Mouse (Mus musculus): ENCODE measurements around the gene Smg1. TPM values are rescaled to one million over a fixed set of nuclear protein-coding genes. Genes with fewer than 3 reads are reported as not detected.
"Not testable (repeated sequence)": the region's sequence is repeated elsewhere in the genome, so short reads cannot be mapped to it uniquely, and the experiment has no call there.

The Smg1 gene
- total and polyA plus RNA-seq, 2 experiments from 2014 or later: 14.2 to 57.4 TPM

DNA sequence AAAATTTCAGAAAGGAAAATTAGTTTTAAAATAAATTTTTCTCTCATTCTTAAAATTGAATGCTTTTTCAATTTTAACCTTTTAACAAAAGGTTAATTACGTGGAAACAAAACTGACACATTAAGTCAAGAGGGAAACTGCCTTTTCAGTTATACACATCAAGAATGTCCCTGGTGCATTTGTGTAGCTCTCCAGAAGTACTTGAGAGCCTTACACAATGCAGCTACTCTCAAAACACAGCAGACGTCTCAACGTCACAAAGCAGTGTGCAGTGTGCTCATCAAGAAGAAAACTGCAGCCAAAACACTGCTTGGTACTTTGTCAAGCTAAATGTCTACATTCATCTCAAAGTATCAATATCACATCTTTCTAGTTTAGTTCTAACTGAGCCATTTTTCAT is 63.7 kb downstream of the Smg1 start:
- no peak overlapping the region for H3K9ac ChIP-seq
- no peaks in the 10 kb centered on the region for H3K27me3 ChIP-seq (ENCODE audit: insufficient read depth, low read length)
- peaks cover 44% of the 10 kb centered on the region for H3K36me3 ChIP-seq (ENCODE audit: insufficient read depth)
- no peak overlapping the region for H3K27ac ChIP-seq (ENCODE audit: low read depth, low read length)
- ATAC-seq: no peak
- no peak for TF ChIP-seq CTCF (IDR thresholded peaks at IDR 0.05; ENCODE audit: low read depth)
- H3K9me3 ChIP-seq (ENCODE audit: low read length): no peaks in the 10 kb centered on the region
- WGBS: 63% methylated on average over 3 of the region's 3 CpGs
- no peak overlapping the region for H3K4me2 ChIP-seq (ENCODE audit: low read depth)
- no peaks in the 10 kb centered on the region for H3K4me1 ChIP-seq (ENCODE audit: insufficient read depth)
- no peak overlapping the region for H3K4me3 ChIP-seq (ENCODE audit: low read depth, low read length)
- DNase-seq: no peak

DNA sequence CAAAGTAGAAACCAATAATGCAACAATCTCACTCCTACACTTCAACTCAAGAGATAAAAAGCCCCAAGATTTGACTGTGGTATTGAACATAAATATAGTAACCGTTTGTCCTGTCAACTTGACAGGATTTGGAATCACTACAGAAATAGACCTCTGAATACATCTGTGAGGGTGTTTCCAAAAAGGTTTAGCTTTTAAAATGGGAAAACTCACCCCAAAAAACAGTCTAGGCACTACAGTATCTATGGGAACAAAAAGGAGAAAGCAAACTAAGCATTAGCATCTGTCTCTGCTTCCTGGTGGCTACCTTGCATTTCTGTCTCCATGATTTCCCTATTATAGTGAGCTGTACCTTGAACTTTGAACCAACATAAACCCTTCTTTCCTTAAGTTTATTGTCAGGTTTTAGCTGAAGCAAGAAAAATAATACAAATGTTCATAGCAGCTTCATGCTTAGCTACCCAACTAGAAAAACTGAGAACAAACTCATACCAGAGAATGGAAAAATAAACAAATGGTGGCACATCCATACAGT is 67.6 kb downstream of the Smg1 start:
- no peak overlapping the region for H3K27ac ChIP-seq (ENCODE audit: low read depth, low read length)
- H3K36me3 ChIP-seq (ENCODE audit: insufficient read depth): peaks cover 43% of the 10 kb centered on the region
- no peak overlapping the region for H3K9ac ChIP-seq
- no peaks in the 10 kb centered on the region for H3K9me3 ChIP-seq (ENCODE audit: low read length)
- H3K27me3 ChIP-seq (ENCODE audit: insufficient read depth, low read length): no peaks in the 10 kb centered on the region
- ATAC-seq: no peak
- TF ChIP-seq CTCF (IDR thresholded peaks at IDR 0.05; ENCODE audit: low read depth): no peak
- H3K4me2 ChIP-seq (ENCODE audit: low read depth): no peak overlapping the region
- DNase-seq: no peak
- H3K4me1 ChIP-seq (ENCODE audit: insufficient read depth): no peaks in the 10 kb centered on the region
- H3K4me3 ChIP-seq (ENCODE audit: low read depth, low read length): no peak overlapping the region
- 81% methylated on average over 1 of the region's 1 CpGs for WGBS

DNA sequence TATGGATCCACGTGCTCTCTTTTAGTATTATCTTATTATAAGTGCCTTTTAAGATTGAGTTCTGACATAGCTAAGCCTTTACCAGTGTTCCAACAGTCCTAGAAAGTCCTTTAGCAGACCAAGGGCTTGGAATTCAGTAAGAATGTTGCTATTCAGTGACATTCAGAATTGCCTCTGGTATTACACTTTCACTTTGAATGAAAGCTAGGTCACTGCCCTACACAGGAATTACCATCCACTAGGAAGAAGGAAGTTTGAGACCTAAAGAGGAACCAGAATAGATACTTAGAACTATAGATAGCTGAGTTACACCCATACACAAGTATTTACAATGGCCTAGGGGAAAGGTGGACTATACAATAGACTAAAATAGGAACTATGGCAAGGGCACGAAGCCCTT is 73.3 kb downstream of the Smg1 start:
- not testable (repeated sequence) for H3K27me3 ChIP-seq (ENCODE audit: insufficient read depth, low read length); H3K4me3 ChIP-seq (ENCODE audit: low read depth, low read length); H3K9ac ChIP-seq; H3K4me2 ChIP-seq (ENCODE audit: low read depth); DNase-seq; H3K4me1 ChIP-seq (ENCODE audit: insufficient read depth); H3K9me3 ChIP-seq (ENCODE audit: low read length); ATAC-seq; H3K27ac ChIP-seq (ENCODE audit: low read depth, low read length)
- H3K36me3 ChIP-seq (ENCODE audit: insufficient read depth): peaks cover 53% of the 10 kb centered on the region
- WGBS: 89% methylated on average over 2 of the region's 2 CpGs

DNA sequence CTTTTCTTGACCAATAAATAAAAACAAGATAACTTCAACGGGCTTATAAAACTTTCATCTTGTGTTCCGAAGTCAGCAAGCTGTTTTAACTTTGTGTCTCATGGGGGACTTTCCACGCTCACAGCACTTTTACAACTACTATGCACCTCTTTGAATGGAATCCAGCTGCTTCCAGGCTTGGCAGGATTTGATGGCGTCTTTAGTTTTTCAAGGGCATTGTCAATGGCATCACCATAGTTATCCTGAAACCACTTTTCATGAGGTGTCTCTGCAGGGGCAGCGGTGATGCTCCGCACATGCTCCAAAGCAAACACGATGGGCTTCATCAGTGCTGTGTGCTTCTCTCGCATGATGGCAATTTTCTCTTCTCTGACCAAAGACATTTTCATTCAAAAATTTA is 80.5 kb downstream of the Smg1 start:
- Histone ChIP-seq H3K9ac (no peak overlapping the region), H3K4me1 (ENCODE audit: insufficient read depth) (no peaks in the 10 kb centered on the region), H3K27me3 (ENCODE audit: insufficient read depth, low read length) (no peaks in the 10 kb centered on the region), H3K27ac (ENCODE audit: low read depth, low read length) (no peak overlapping the region), H3K9me3 (ENCODE audit: low read length) (no peaks in the 10 kb centered on the region), H3K4me2 (ENCODE audit: low read depth) (no peak overlapping the region), H3K4me3 (ENCODE audit: low read depth, low read length) (no peak overlapping the region), H3K36me3 (ENCODE audit: insufficient read depth) (peaks cover 38% of the 10 kb centered on the region)
- DNase-seq (no peak), ATAC-seq (no peak)
- WGBS: 89% methylated on average over 8 of the region's 8 CpGs
- no peak for TF ChIP-seq CTCF (IDR thresholded peaks at IDR 0.05; ENCODE audit: low read depth)

DNA sequence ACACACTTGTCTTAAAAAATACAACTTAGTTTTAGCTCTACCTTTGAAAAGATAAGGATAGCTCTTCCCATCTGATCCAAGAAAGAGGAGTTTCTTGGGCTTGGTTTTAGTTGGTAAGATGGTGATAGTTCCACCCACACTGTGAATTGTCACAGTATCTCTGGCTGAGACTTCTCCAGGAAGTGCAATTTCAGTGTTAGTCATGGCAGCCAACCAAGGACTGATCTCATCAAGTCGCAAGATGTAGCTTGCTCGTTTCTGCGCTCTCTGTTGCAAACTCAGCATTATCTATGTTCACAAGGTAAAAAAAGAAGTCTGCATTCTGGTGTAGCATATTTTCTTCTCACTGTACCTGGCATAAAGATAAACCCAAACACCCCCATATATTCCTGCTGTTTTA is 83.3 kb downstream of the Smg1 start:
- TF ChIP-seq CTCF (IDR thresholded peaks at IDR 0.05; ENCODE audit: low read depth): no peak
- 85% methylated on average over 3 of the region's 3 CpGs for WGBS
- peak; percentile 17 for DNase-seq

DNA sequence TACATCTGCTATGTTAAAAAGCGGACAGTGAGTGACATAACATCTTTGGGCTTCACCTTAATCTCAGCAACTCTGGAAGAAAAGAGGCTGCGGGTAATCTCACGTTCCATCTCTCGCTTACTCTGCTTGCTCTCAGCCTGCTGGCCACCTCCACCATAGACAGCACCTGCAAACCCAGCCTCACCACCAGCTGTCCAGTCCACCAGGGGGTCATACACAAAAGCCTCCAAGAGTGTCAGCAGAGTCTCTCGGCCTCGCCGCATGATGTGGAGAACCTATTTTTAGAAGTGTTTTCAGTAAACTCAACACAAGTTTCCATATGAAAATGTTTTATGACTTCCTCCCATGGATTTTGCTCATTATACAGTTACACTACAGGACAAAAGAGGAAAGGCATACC is 87.0 kb downstream of the Smg1 start:
- peaks cover 67% of the 10 kb centered on the region for H3K36me3 ChIP-seq (ENCODE audit: insufficient read depth)

More for the DNA sequence above, 83.3 kb downstream of the Smg1 start:
- no peaks in the 10 kb centered on the region for H3K4me1 ChIP-seq (ENCODE audit: insufficient read depth)
- no peak overlapping the region for H3K4me3 ChIP-seq (ENCODE audit: low read depth, low read length)
- H3K36me3 ChIP-seq (ENCODE audit: insufficient read depth): peaks cover 43% of the 10 kb centered on the region
- ATAC-seq: no peak
- no peak overlapping the region for H3K27ac ChIP-seq (ENCODE audit: low read depth, low read length)
- no peaks in the 10 kb centered on the region for H3K27me3 ChIP-seq (ENCODE audit: insufficient read depth, low read length)
- H3K9ac ChIP-seq: no peak overlapping the region
- no peaks in the 10 kb centered on the region for H3K9me3 ChIP-seq (ENCODE audit: low read length)
- no peak overlapping the region for H3K4me2 ChIP-seq (ENCODE audit: low read depth)

GRCm38 (mm10) chr7:118154150-118154549 is 89.3 kb downstream of the Smg1 start:
- no peak for ATAC-seq
- WGBS: 95% methylated on average over 6 of the region's 6 CpGs

More for the DNA sequence above, 87.0 kb downstream of the Smg1 start:
- DNase-seq (no peak), ATAC-seq (no peak)
- Histone ChIP-seq H3K27me3 (ENCODE audit: insufficient read depth, low read length) (no peaks in the 10 kb centered on the region), H3K4me3 (ENCODE audit: low read depth, low read length) (no peak overlapping the region), H3K27ac (ENCODE audit: low read depth, low read length) (no peak overlapping the region), H3K9ac (no peak overlapping the region), H3K4me1 (ENCODE audit: insufficient read depth) (no peaks in the 10 kb centered on the region), H3K4me2 (ENCODE audit: low read depth) (no peak overlapping the region), H3K9me3 (ENCODE audit: low read length) (no peaks in the 10 kb centered on the region)
- no peak for TF ChIP-seq CTCF (IDR thresholded peaks at IDR 0.05; ENCODE audit: low read depth)
- WGBS: 93% methylated on average over 7 of the region's 7 CpGs

More at GRCm38 (mm10) chr7:118154150-118154549, 89.3 kb downstream of the Smg1 start:
- Histone ChIP-seq H3K4me2 (ENCODE audit: low read depth) (no peak overlapping the region), H3K36me3 (ENCODE audit: insufficient read depth) (peaks cover 68% of the 10 kb centered on the region), H3K9me3 (ENCODE audit: low read length) (no peaks in the 10 kb centered on the region), H3K4me1 (ENCODE audit: insufficient read depth) (no peaks in the 10 kb centered on the region), H3K27ac (ENCODE audit: low read depth, low read length) (no peak overlapping the region), H3K27me3 (ENCODE audit: insufficient read depth, low read length) (no peaks in the 10 kb centered on the region), H3K9ac (no peak overlapping the region), H3K4me3 (ENCODE audit: low read depth, low read length) (no peak overlapping the region)
- no peak for DNase-seq
- TF ChIP-seq CTCF (IDR thresholded peaks at IDR 0.05; ENCODE audit: low read depth): no peak
